Mouse (Mus musculus) stomach, postnatal 0 days (tissue): ENCODE measurements around the gene Sirt4.

Source experiments
- CTCF ChIP-seq: IDR thresholded peaks from 2 replicates; pipeline ENCODE4 v1.5.1; 2016; ENCODE audit warnings: antibody characterized with exemption, low read depth, mild to moderate bottlenecking, moderate library complexity
- EP300 ChIP-seq: optimal IDR thresholded peaks from 2 replicates; pipeline ENCODE3; 2016; ENCODE audit warnings: antibody characterized with exemption

GRCm38 (mm10) chr5:115470766-115471531, 13.6 kb downstream of the Sirt4 start:
- TF ChIP-seq EP300 (no peak), CTCF (peak; percentile 86)
